Mouse (Mus musculus) hindbrain, embryonic 12.5 days (tissue): ENCODE measurements around the gene Gstz1. TPM values are rescaled to one million over a fixed set of nuclear protein-coding genes. Genes with fewer than 3 reads are reported as not detected.
"Not testable (repeated sequence)": the region's sequence is repeated elsewhere in the genome, so short reads cannot be mapped to it uniquely, and the experiment has no call there.

Experiments
- ATAC-seq: fragments of 200-750 bp; cut with Nextera tagmentation; 2 replicates; pipeline ENCODE4 v1.8.0; 2017; ENCODE audit warnings: moderate TSS enrichment; ENCODE audit not compliant: low FRiP score
- H3K27ac ChIP-seq: fragments of 300-500 bp; sonication (generic); 2 replicates; pipeline ENCODE4 v1.5.1; 2016; ENCODE audit warnings: mild to moderate bottlenecking
- H3K27me3 ChIP-seq: fragments of 300-500 bp; sonication (generic); 2 replicates; pipeline ENCODE4 v1.6.1; 2016; ENCODE audit warnings: mild to moderate bottlenecking
- H3K36me3 ChIP-seq: fragments of 300-500 bp; sonication (generic); 2 replicates; pipeline ENCODE4 v1.6.1; 2016; ENCODE audit warnings: mild to moderate bottlenecking
- H3K4me1 ChIP-seq: fragments of 300-500 bp; sonication (generic); 2 replicates; pipeline ENCODE4 v1.6.1; 2016
- H3K4me2 ChIP-seq: fragments of 300-500 bp; sonication (generic); replicated peaks from 2 replicates; pipeline ENCODE4 v1.6.1; 2016; ENCODE audit warnings: mild to moderate bottlenecking
- H3K4me3 ChIP-seq: fragments of 300-500 bp; sonication (generic); 2 replicates; pipeline ENCODE4 v1.5.1; 2016; ENCODE audit warnings: mild to moderate bottlenecking
- H3K9ac ChIP-seq: fragments of 300-500 bp; sonication (generic); 2 replicates; pipeline ENCODE4 v1.6.1; 2016; ENCODE audit warnings: mild to moderate bottlenecking, moderate library complexity
- H3K9me3 ChIP-seq: fragments of 300-500 bp; sonication (generic); replicated peaks from 2 replicates; pipeline ENCODE4 v1.6.1; 2016; ENCODE audit warnings: mild to moderate bottlenecking
- WGBS: fragments of 180-500 bp; shearing (Covaris S2); methylation state at CpG from one replicate; pipeline ENCODE4 v1.1.7; 2016; 5-methylcytosine and 5-hydroxymethylcytosine counted together
- polyA plus RNA-seq: library from polyadenylated mRNA; unstranded; fragments of >200 nt; fragmentation: Nextera tagmentation; extraction: Ambion mirVana; gene quantifications from 2 replicates; pipeline ENCODE4 v1.2.1, GENCODE M21; 2016

The Gstz1 gene
- polyA plus RNA-seq, 1 experiment from 2014 or later = 24.6 TPM

DNA sequence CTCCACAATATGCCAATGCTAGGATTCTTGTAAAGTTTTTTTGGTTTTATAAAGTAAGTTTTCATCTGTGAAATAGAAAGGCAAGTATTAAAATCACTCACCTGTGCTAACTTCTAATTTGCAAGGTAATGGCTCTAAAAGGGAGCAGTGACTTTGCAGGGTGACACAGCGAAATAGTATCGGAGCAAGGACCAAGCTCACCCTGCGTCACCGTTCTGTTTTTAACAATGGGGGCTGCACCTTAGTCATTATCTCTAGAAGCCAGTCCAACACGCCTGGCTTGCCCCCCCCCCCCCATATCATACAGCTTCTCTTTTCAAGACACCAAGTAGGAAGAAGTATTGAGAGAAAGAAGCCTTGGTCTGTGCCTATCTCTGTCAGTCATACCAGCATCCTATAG is 13.8 kb downstream of the Gstz1 start:
- Histone ChIP-seq H3K36me3 (peaks cover 25% of the 10 kb centered on the region), H3K9me3 (no peaks in the 10 kb centered on the region), H3K4me1 (no peaks in the 10 kb centered on the region), H3K27me3 (no peaks in the 10 kb centered on the region), H3K4me3 (no peak overlapping the region), H3K4me2 (no peak overlapping the region), H3K27ac (no peak overlapping the region), H3K9ac (no peak overlapping the region)
- 91% methylated on average over 5 of the region's 5 CpGs for WGBS
- ATAC-seq = no peak

DNA sequence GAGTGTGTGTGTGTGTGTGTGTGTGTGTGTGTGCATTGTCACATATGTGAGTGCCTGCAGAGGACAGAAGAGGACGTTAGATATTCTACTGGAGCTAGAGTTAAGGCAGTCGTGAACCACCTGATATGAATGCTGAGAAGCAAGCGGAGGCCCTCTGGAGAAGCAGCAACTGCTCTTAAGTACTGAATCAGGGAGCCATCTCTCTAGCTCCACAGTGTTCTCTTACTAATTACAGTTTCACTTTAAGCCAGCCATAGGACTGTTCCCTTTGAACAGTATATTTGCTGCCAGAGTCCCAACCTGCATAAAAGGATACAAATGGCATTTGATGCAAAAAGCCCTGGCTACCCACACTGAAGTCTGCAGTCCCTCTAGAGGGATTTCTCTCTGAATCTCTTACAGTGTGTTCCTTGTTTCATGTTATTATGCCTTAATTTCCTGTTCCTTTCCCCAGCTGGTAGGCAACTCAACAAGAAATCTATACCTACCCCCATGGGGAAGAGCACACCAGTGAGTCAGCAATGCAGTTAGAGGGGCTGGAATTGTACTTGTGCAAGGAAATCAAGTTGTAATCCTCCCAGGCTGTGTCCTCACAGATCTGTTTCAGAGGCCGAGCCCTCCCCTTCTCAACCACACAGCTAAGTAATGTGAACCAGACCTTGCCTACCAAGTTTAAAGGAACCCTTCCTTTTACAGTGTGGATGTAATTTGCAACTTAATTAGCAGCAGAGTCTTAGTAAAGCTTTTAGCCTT is 28.4 kb downstream of the Gstz1 start:
- ATAC-seq = no peak
- Histone ChIP-seq H3K9me3 (no peaks in the 10 kb centered on the region), H3K27ac (peak overlapping the region; percentile 40; the same call in 1 of the 2 replicates), H3K4me3 (no peak overlapping the region), H3K36me3 (peaks cover 37% of the 10 kb centered on the region), H3K4me2 (no peak overlapping the region), H3K27me3 (no peaks in the 10 kb centered on the region), H3K4me1 (peaks cover 5% of the 10 kb centered on the region; the same call in 1 of the 2 replicates), H3K9ac (no peak overlapping the region)
- WGBS = 62% methylated on average over 4 of the region's 4 CpGs

DNA sequence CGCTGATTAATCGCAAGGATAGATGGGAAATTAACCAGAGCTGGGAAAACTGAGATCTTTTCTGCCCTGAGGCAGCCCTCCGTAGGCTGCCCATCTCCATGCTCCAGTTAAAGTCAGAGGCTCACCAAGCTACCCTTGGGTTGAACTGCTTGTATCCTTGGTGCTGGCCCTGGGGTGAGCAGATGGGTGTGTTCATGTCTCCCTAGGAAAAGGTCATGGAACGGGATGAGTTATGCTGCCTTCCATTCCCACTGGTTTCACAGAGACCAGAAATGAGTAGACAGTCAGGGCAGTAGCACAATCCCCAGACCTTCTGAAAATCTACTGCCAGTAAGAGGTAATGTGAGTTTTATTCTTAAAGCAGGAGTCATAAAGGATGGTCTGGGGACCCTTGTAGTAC is 30.7 kb downstream of the Gstz1 start:
- Histone ChIP-seq H3K4me2 (no peak overlapping the region), H3K4me3 (no peak overlapping the region), H3K4me1 (peaks cover 5% of the 10 kb centered on the region; the same call in 1 of the 2 replicates), H3K9ac (no peak overlapping the region), H3K27me3 (no peaks in the 10 kb centered on the region), H3K27ac (no peak overlapping the region), H3K36me3 (peaks cover 16% of the 10 kb centered on the region; the same call in 1 of the 2 replicates), H3K9me3 (no peaks in the 10 kb centered on the region)
- WGBS = 96% methylated on average over 4 of the region's 4 CpGs
- ATAC-seq = no peak

DNA sequence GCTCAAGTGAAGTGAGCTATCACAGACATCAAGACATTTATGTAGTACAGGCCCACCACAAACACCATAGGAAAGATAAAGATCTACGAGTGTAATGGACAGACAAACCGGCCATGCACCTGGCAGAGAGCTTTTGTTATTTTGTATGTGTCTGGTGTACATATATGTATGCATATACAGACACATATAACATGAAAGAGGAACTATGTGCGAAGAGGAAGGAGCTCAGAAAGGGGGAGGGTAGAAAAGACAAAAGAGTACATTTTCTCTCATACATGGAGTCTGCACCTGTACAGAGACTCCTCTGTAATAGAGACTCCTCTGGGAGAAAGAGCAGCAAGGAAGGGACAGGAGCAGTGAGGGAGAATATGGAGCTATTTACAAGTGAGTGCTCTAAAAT is 46.0 kb downstream of the Gstz1 start:
- H3K27ac ChIP-seq = no peak overlapping the region
- peaks cover 9% of the 10 kb centered on the region; the same call in 1 of the 2 replicates for H3K4me1 ChIP-seq
- H3K4me3 ChIP-seq = no peak overlapping the region
- no peaks in the 10 kb centered on the region for H3K9me3 ChIP-seq
- 93% methylated on average over 3 of the region's 3 CpGs for whole genome bisulfite sequencing
- no peaks in the 10 kb centered on the region for H3K27me3 ChIP-seq
- no peaks in the 10 kb centered on the region for H3K36me3 ChIP-seq
- no peak overlapping the region for H3K9ac ChIP-seq
- H3K4me2 ChIP-seq = no peak overlapping the region
- ATAC-seq = no peak

DNA sequence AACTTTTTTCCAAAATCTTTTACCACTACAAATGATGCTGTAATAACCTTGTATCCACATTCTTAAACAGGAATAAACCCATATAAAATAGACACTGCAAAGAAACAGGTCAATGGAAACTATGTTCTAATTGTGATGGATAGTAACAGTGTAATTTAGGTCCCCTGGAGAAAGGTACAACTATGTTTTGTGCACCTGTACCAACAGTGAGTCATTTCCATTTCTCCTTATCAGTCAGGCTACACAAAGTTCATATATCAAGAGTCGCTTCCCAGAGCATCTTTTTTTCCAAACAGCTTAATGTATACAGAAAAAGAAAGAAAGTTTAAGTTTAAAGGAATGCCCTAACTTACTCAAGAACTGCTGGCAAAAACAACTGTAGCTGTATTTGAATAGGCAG is 48.1 kb downstream of the Gstz1 start:
- ATAC-seq = no peak
- H3K4me3 ChIP-seq = no peak overlapping the region
- no peaks in the 10 kb centered on the region for H3K27me3 ChIP-seq
- no peak overlapping the region for H3K27ac ChIP-seq
- no peak overlapping the region for H3K9ac ChIP-seq
- 82% methylated on average over 1 of the region's 1 CpGs for WGBS
- no peaks in the 10 kb centered on the region for H3K9me3 ChIP-seq
- H3K4me2 ChIP-seq = no peak overlapping the region
- H3K36me3 ChIP-seq = no peaks in the 10 kb centered on the region
- H3K4me1 ChIP-seq = peaks cover 17% of the 10 kb centered on the region

DNA sequence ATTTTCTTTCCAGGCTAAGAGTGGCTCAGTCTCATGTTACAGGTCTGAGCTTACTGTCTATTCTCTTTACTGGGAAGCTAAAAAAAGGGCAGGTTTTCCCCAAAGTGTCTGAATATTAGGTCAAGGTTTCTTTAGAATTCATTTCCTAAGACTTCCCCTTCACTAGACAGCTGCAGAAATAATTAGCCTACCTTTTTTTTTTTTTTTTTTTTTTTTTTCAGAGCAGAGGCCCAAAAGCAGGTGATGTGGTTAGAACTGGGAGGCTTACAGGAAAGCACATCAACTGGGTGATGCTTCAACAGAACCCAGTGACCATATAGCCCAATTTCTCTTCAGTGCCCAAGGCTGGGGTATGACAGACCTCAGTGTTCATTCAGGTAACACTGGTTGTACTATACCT is 49.3 kb downstream of the Gstz1 start:
- peaks cover 19% of the 10 kb centered on the region for H3K4me1 ChIP-seq
- no peaks in the 10 kb centered on the region for H3K27me3 ChIP-seq
- H3K4me2 ChIP-seq = no peak overlapping the region
- H3K9me3 ChIP-seq = no peaks in the 10 kb centered on the region
- no peak overlapping the region for H3K9ac ChIP-seq
- no peak overlapping the region for H3K27ac ChIP-seq
- no peak overlapping the region for H3K4me3 ChIP-seq
- no peak for ATAC-seq
- no peaks in the 10 kb centered on the region for H3K36me3 ChIP-seq

DNA sequence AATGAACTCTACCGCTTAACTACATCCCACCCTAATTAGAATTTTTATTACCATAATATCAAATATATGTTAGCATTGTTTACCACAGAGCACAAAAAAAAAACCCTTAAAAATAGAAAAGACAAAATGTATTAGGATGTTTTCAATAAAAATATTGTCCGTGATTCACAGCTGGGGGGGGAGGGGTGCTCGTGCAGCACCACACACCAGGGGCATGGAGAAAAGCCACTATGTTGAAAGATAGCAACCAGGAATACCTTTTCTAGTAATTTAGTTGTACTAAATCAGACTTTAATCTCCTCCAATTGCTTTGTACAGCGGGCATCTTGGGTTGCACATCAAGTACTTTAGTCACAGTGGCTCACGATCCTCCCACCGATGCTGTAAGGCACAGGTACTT is 51.8 kb downstream of the Gstz1 start:
- Histone ChIP-seq H3K4me3 (peak overlapping the region; percentile 89), H3K27ac (no peak overlapping the region), H3K4me2 (peak overlapping the region; percentile 80), H3K9me3 (no peaks in the 10 kb centered on the region), H3K27me3 (no peaks in the 10 kb centered on the region), H3K9ac (peak overlapping the region; percentile 92), H3K36me3 (no peaks in the 10 kb centered on the region), H3K4me1 (peaks cover 19% of the 10 kb centered on the region)
- no peak for ATAC-seq
- 57% methylated on average over 6 of the region's 6 CpGs for WGBS

DNA sequence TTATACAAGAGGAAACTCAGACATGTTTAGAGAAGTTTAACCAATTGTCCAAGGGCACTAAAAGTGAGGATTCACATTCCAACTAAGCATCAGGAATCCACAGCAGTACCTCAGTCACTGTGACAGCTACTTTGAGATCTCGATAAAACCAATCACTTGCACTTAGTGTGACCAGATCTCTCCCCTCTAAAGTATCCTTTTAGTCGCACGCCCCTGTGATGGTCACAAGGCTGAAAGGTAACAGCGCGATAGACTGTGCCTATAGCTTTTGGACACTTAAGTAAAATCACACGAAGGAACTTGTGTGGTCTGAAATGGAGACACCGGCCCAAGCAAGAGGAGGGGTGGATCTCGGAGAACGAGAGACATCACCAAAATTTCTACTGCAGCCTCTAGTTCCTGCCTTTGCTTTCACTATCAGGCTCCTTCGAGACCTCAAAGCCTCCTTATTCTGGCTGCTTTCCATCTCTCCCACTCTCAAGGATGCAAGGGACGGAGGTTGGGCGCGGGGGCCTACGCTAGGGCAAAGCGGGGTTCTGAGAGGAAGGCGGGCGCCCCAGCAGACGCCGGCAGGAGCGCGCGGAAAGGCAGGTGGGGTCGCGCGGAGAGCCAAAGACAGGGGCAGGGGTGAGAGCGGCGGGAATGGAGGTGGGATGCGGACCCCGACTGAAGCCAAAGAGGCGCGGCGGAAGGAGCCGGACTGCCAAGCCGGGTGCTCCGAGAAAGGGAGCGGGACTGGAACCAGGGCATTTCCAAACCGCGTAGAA is 52.4 kb downstream of the Gstz1 start, which contains the start of gene Samd15:
Samd15 (plus strand) TSS at position 518 of the 767 bp plus-strand sequence.
- peaks cover 19% of the 10 kb centered on the region for H3K4me1 ChIP-seq
- peak; percentile 73 for ATAC-seq
- H3K27ac ChIP-seq = peak within 1 kb of the TSS; percentile 93
- peak within 1 kb of the TSS; percentile 89 for H3K4me3 ChIP-seq
- no peaks in the 10 kb centered on the region for H3K36me3 ChIP-seq
- no peaks in the 10 kb centered on the region for H3K9me3 ChIP-seq
- 1% methylated on average over 38 of the region's 38 CpGs for WGBS
- peak within 1 kb of the TSS; percentile 80 for H3K4me2 ChIP-seq
- peak within 1 kb of the TSS; percentile 92 for H3K9ac ChIP-seq
- no peaks in the 10 kb centered on the region for H3K27me3 ChIP-seq

DNA sequence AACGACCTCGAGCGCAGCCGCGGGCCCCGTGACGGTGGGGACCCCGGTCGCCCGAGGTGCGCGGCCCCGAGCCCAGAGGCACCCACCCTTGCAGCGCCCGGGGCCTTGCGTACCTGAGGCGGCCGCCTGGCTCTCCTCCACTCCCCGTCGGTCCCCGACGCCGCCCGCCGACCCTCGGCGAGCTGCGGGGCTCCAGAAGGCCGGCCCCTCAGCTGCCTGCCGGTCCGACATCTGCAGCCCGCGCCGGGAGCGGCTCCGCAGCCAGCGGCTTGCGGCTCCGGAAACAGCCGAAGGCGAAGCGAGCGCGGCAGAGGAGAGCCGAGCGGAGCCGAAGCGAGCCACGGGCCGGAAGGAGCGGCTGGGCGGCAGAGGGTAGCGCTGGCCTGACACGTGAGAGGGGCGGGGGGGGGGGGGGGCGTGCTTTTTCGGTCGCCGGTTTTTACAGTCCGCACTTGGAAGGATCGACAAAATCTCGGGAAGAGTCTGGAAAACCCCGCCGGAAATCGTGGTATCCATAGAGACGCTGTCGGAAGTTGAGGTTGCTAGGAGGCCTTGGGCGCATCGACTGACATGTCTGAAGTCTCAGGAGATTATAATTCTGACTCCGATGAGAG is 53.1 kb downstream of the Gstz1 start, which contains the start of gene Tmed8:
Tmed8 (minus strand) TSS at position 482 of the 614 bp plus-strand sequence.
- peak within 1 kb of the TSS; percentile 89 for H3K4me3 ChIP-seq
- peak within 1 kb of the TSS; percentile 93 for H3K27ac ChIP-seq
- no peaks in the 10 kb centered on the region for H3K27me3 ChIP-seq
- H3K4me1 ChIP-seq = peaks cover 19% of the 10 kb centered on the region
- WGBS = 1% methylated on average over 63 of the region's 70 CpGs
- H3K9ac ChIP-seq = peak within 1 kb of the TSS; percentile 92
- no peaks in the 10 kb centered on the region for H3K9me3 ChIP-seq
- ATAC-seq = peak; percentile 95
- H3K4me2 ChIP-seq = peak within 1 kb of the TSS; percentile 80
- H3K36me3 ChIP-seq = no peaks in the 10 kb centered on the region

DNA sequence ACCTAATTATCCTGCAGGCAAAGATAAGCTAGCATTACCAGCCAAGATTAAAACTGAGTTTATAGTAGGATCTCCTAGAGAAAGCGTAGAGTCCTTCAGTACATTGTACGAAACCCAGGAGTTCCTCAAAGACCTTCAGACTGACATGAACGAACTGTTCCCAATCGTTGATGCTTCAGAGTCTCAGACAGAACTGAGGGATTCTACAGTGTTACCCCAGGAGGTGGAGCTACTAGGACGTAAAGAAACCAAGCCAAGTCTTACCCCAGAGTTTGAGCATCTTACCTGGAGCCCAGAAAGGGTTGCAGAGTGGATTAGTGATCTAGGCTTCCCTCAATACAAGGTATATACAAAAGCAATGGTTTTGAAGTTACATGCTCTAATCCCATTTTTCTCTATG is 54.7 kb downstream of the Gstz1 start:
- H3K9me3 ChIP-seq = no peaks in the 10 kb centered on the region
- no peak overlapping the region for H3K9ac ChIP-seq
- H3K4me1 ChIP-seq = peaks cover 19% of the 10 kb centered on the region
- H3K27me3 ChIP-seq = no peaks in the 10 kb centered on the region
- no peak overlapping the region for H3K4me3 ChIP-seq
- no peak overlapping the region for H3K27ac ChIP-seq
- WGBS = 70% methylated on average over 5 of the region's 5 CpGs
- no peak for ATAC-seq
- no peaks in the 10 kb centered on the region for H3K36me3 ChIP-seq
- no peak overlapping the region for H3K4me2 ChIP-seq

DNA sequence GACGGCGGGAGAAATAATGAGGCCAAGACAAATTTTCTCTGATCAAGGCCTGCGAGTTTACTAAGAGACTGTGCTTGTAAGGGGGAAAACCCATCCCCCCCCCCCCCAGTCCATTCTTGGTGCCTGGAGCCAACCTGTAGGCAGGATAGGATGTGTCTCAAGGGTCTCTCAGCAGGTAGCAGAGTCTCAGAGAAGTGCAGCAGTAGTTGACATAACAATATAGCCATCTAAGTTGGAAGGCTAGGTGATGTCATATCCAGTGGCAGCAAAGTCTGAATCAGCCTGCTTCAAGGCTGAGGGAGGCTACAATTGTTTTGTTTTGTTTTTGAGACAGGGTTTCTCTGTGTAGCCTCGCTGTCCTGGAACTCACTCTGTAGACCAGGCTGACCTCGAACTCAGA is 58.8 kb downstream of the Gstz1 start:
- H3K27ac ChIP-seq = not testable (repeated sequence)
- WGBS = 91% methylated on average over 5 of the region's 5 CpGs

DNA sequence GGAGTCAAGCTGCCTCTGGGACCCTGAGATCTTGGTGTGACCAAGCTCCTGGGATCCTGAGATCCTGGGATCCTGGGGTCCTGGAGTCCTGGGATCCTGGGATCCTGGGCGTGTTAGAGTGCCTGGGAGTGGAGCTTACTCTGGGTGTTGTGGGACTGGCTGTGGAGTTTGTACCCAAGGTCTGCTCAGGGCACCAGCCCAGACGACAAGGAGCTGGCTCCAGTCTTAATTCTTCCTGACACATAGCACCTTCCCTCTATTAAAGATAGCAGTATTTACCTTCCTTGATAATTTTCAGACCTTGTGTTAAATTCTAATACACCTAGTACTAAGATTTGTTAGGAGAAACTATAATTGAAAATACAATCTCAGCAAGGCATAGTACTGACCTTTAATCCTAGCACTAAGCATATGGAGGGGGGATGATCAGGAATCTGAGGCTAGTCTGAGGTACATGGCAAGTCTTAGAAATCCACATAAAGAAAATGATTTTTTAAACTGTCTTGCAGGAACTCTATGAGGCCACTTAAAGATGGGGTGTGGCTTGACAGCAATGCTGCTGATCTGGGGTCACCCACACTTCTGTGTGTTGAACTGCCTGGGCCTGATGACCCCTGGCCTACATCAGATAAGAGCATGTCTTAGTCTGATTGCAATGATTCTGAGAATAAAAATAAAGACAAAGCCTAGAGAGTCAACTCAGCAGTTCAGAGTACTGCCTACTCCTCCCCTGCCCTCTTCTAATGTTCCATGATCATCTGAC is 66.1 kb downstream of the Gstz1 start:
- H3K9me3 ChIP-seq = no peaks in the 10 kb centered on the region
- no peak overlapping the region for H3K4me2 ChIP-seq
- no peak overlapping the region for H3K9ac ChIP-seq
- no peaks in the 10 kb centered on the region for H3K27me3 ChIP-seq
- no peak overlapping the region for H3K27ac ChIP-seq
- WGBS = 63% methylated on average over 2 of the region's 2 CpGs
- H3K36me3 ChIP-seq = no peaks in the 10 kb centered on the region
- ATAC-seq = no peak
- H3K4me3 ChIP-seq = no peak overlapping the region
- no peaks in the 10 kb centered on the region for H3K4me1 ChIP-seq

More for the DNA sequence above, 58.8 kb downstream of the Gstz1 start:
- not testable (repeated sequence) for H3K27me3 ChIP-seq, ATAC-seq, H3K4me2 ChIP-seq, H3K9me3 ChIP-seq, H3K9ac ChIP-seq, H3K4me1 ChIP-seq, H3K36me3 ChIP-seq, H3K4me3 ChIP-seq
